Mouse (Mus musculus) liver, embryonic 14.5 days (tissue): ENCODE data around the gene Vmn2r61. TPM values are rescaled to one million over a fixed set of nuclear protein-coding genes. Genes with fewer than 3 reads are reported as not detected.

Experiments
- ATAC-seq: fragments of 200-750 bp; cut with Nextera tagmentation; 2 replicates; pipeline ENCODE4 v1.8.0; 2017; ENCODE audit warnings: moderate number of reproducible peaks, mild to moderate bottlenecking, moderate library complexity; ENCODE audit not compliant: insufficient read depth
- DNase-seq, 3 experiments: peaks; one replicate each; pipeline ENCODE4 v3.0.0-alpha.2; 2012 to 2013; ENCODE audit warnings: low read depth in 3 of 3, low spot score in 3 of 3
- H3K27ac ChIP-seq: fragments of 300-500 bp; sonication (generic); 2 replicates; pipeline ENCODE4 v1.5.1; 2014; ENCODE audit warnings: moderate library complexity, mild to moderate bottlenecking, control low read depth, inconsistent platforms
- H3K27me3 ChIP-seq: fragments of 300-500 bp; sonication (generic); 2 replicates; pipeline ENCODE4 v1.6.1; 2014; ENCODE audit warnings: mild to moderate bottlenecking, low read length, moderate library complexity; ENCODE audit not compliant: control insufficient read depth, insufficient read depth
- H3K36me3 ChIP-seq: fragments of 300-500 bp; sonication (generic); replicated peaks from 2 replicates; pipeline ENCODE4 v1.6.1; 2014; ENCODE audit warnings: low read depth; ENCODE audit not compliant: control insufficient read depth, insufficient read depth
- H3K4me1 ChIP-seq, 2 experiments: fragments of 200-500 bp in 1 of 2; fragments of 300-500 bp in 1 of 2; sonication (generic) in 1 of 2; replicated peaks; 2 replicates each; pipeline ENCODE4 v1.6.1; 2012 to 2014; ENCODE audit warnings: antibody characterized with exemption in 1 of 2, inconsistent platforms in 1 of 2, low read length in 1 of 2; ENCODE audit not compliant: control insufficient read depth in 2 of 2, insufficient read depth in 2 of 2
- H3K4me2 ChIP-seq: fragments of 300-500 bp; sonication (generic); 2 replicates; pipeline ENCODE4 v1.6.1; 2014; ENCODE audit warnings: low read depth, mild to moderate bottlenecking, control low read depth, moderate library complexity
- H3K4me3 ChIP-seq, 2 experiments: fragments of 200-500 bp in 1 of 2; fragments of 300-500 bp in 1 of 2; sonication (generic) in 1 of 2; 2 replicates each; pipeline ENCODE4 v1.5.1; 2012 to 2014; ENCODE audit warnings: low read depth in 2 of 2, low read length in 2 of 2, mild to moderate bottlenecking in 2 of 2, control low read depth in 1 of 2, inconsistent platforms in 1 of 2, moderate library complexity in 1 of 2; ENCODE audit not compliant: insufficient read depth in 1 of 2
- H3K9ac ChIP-seq: fragments of 300-500 bp; sonication (generic); replicated peaks from 2 replicates; pipeline ENCODE4 v1.6.1; 2014; ENCODE audit warnings: mild to moderate bottlenecking, control low read depth, moderate library complexity
- H3K9me3 ChIP-seq: fragments of 300-500 bp; sonication (generic); 2 replicates; pipeline ENCODE4 v1.6.1; 2016; ENCODE audit warnings: low read length, mixed read lengths; ENCODE audit not compliant: control insufficient read depth
- CTCF ChIP-seq: IDR thresholded peaks from 2 replicates; pipeline ENCODE4 v1.5.1; 2016; ENCODE audit warnings: antibody characterized with exemption, low read depth, control low read depth
- EP300 ChIP-seq: IDR thresholded peaks from 2 replicates; pipeline ENCODE4 v1.6.1; 2016; ENCODE audit warnings: antibody characterized with exemption, low read depth
- WGBS: fragments of 180-500 bp; shearing (Covaris S2); extraction: QIAGEN DNeasy Blood & Tissue Kit; methylation state at CpG from one replicate; pipeline ENCODE4 v1.1.7; 2014; ENCODE audit not compliant: insufficient replicate concordance; 5-methylcytosine and 5-hydroxymethylcytosine counted together
- polyA plus RNA-seq, 2 experiments: library from polyadenylated mRNA; depleted of rRNA in 1 of 2; stranded (reverse) in 1 of 2; unstranded in 1 of 2; fragments of >200 nt; fragmentation: Nextera tagmentation in 1 of 2; extraction: Ambion mirVana in 1 of 2; gene quantifications; 2 replicates each; pipeline versions ENCODE4 v1.2.1 to v1.2.3; 2012 to 2014

Vmn2r61 gene
- not detected in 2 replicates for polyA plus RNA-seq (2012; rRNA removed)
- not detected in 2 replicates for polyA plus RNA-seq (2014; fragmentation: Nextera tagmentation; extraction: Ambion mirVana)

GRCm38 (mm10) chr7:42259753-42260152, at the start of gene Vmn2r61:
Vmn2r61 (plus strand) TSS chr7:42260053.
- no peak for TF ChIP-seq EP300
- TF ChIP-seq CTCF: no peak
- Histone ChIP-seq H3K9ac (no peak within 1 kb of the TSS), H3K27ac (no peak within 1 kb of the TSS), H3K4me1 (no peaks in the 10 kb centered on the region), H3K4me2 (no peak within 1 kb of the TSS), H3K27me3 (no peaks in the 10 kb centered on the region), H3K36me3 (no peaks in the 10 kb centered on the region), H3K9me3 (no peaks in the 10 kb centered on the region), H3K4me3 (no peak within 1 kb of the TSS)
- DNase-seq (no peak), ATAC-seq (no peak)
- 66% methylated on average over 1 of the region's 1 CpGs for WGBS

Other genes starting within 250 kb of the Vmn2r61 start
- gene Vmn2r59, start 201.0 kb upstream of the Vmn2r61 start, polyA plus RNA-seq (2012; rRNA removed): not detected in 2 replicates
- not detected in 2 replicates for gene Vmn2r59, start 201.0 kb upstream of the Vmn2r61 start, polyA plus RNA-seq (2014; fragmentation: Nextera tagmentation; extraction: Ambion mirVana)
- not detected in 2 replicates for gene Vmn2r60, start 152.3 kb upstream of the Vmn2r61 start, polyA plus RNA-seq (2012; rRNA removed)
- not detected in 2 replicates for gene Vmn2r60, start 152.3 kb upstream of the Vmn2r61 start, polyA plus RNA-seq (2014; fragmentation: Nextera tagmentation; extraction: Ambion mirVana)
- gene 4933421I07Rik, start 188.1 kb downstream of the Vmn2r61 start, polyA plus RNA-seq (2012; rRNA removed): not detected in 2 replicates
- gene 4933421I07Rik, start 188.1 kb downstream of the Vmn2r61 start, polyA plus RNA-seq (2014; fragmentation: Nextera tagmentation; extraction: Ambion mirVana): not detected in 2 replicates
- gene Zfp141, start 245.7 kb downstream of the Vmn2r61 start, polyA plus RNA-seq (2012; rRNA removed): 2.8 and 3.1 TPM in 2 replicates
- gene Zfp141, start 245.7 kb downstream of the Vmn2r61 start, polyA plus RNA-seq (2014; fragmentation: Nextera tagmentation; extraction: Ambion mirVana): 2.7 TPM in 2 replicates